8 mouse cellular contexts compared by ENCODE assay signal in the genomic region with DNA sequence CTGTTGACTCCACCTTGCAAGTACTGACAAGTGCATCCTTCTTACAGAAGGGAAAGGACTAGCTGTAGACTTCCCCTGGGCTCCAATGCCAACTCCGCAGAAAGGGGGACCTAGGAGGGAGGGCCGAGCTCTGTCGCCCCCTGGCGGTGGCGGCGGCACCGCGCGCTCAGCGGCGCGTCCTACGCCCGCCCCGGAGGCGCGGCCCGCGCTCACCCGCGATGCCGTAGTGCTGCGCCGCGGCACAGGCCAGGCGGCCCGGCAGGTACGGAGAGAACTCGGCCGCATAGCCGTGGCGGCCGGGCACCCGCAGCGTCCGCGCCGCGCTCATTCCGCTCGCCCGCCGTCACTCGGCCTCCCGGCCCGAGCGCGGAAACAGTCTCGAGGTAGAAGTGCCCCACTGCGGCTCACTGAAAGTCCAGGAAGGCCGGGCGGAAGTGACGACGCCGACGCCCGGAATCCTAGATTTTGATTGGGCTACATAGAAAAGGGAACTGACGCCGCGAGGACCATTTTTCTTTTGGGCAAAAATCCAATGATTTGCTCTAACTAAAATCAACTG. TPM values are rescaled to one million over a fixed set of nuclear protein-coding genes. Genes with fewer than 3 reads are reported as not detected.
DNase-seq lines count a peak whose midpoint lies in the region; ATAC-seq and TF ChIP-seq lines count a peak whose summit lies in the region.

A gene (minus strand): TSS at position 444 of the 559 bp plus-strand sequence.

- no peaks in the 10 kb centered on the region for H3K4me1 ChIP-seq in embryonic facial prominence, embryonic 14.5 days (ENCODE audit: control insufficient read depth, insufficient read depth, low read length)
- no peaks in the 10 kb centered on the region; the same call in 1 of the 2 replicates for H3K4me1 ChIP-seq in limb, embryonic 14.5 days (ENCODE audit: control insufficient read depth, insufficient read depth, low read length)

- peak within 1 kb of the TSS; percentile 41 for H3K4me2 ChIP-seq in embryonic facial prominence, embryonic 14.5 days (ENCODE audit: low read depth, low read length)
- peak within 1 kb of the TSS; percentile 41; the same call in 1 of the 2 replicates for H3K4me2 ChIP-seq in limb, embryonic 14.5 days (replicated peaks; ENCODE audit: low read depth, low read length, severe bottlenecking)

- ATAC-seq in embryonic facial prominence, embryonic 14.5 days (ENCODE audit: low read depth): peak; percentile 98
- ATAC-seq in limb, embryonic 14.5 days (ENCODE audit: low FRiP score, low read depth): peak; percentile 97

- peaks cover 4% of the 10 kb centered on the region; the same call in 1 of the 2 replicates for H3K27me3 ChIP-seq in embryonic facial prominence, embryonic 14.5 days (replicated peaks; ENCODE audit: control insufficient read depth, insufficient read depth, low read length)
- H3K27me3 ChIP-seq in limb, embryonic 14.5 days (ENCODE audit: control insufficient read depth, insufficient read depth, low read length): no peaks in the 10 kb centered on the region

- under 1% methylated on average over 34 of the region's 60 CpGs for WGBS in embryonic facial prominence, embryonic 14.5 days
- 1% methylated on average over 53 of the region's 60 CpGs for WGBS in limb, embryonic 14.5 days

- H3K4me3 ChIP-seq in embryonic facial prominence, embryonic 14.5 days (ENCODE audit: low read depth, low read length): peak within 1 kb of the TSS; percentile 51
- H3K4me3 ChIP-seq in limb, embryonic 14.5 days (replicated peaks; ENCODE audit: low read length): peak within 1 kb of the TSS; percentile 73

- DNase-seq in 3T3-L1 (ENCODE audit: low read depth, low spot score): peak; percentile 94
- peak; percentile 77 to 82 for DNase-seq in adrenal gland, postnatal 4 days (ENCODE audit: low spot score in 2 of 2)
- peak; percentile 98 for DNase-seq in embryonic facial prominence, embryonic 14.5 days (ENCODE audit: low spot score)
- peak; percentile 91 for DNase-seq in heart, adult 8-10 months (ENCODE audit: low spot score)
- peak; percentile 97 for DNase-seq in kidney, adult 9 months
- DNase-seq in limb, embryonic 14.5 days (ENCODE audit: low spot score): peak; percentile 97
- DNase-seq in monocyte, adult 2 months (ENCODE audit: low read depth in 1 of 2, low spot score in 2 of 2): peak; percentile 76 to 90
- peak; percentile 87 to 89 for DNase-seq in spleen, postnatal 36 days (ENCODE audit: low spot score in 2 of 2)

- TF ChIP-seq POLR2A in limb, embryonic 14.5 days (IDR thresholded peaks at IDR 0.05; ENCODE audit: borderline replicate concordance, extremely low read depth, insufficient read depth, insufficient read length): peak; percentile 53; the same call in 1 of the 2 replicates

- no peaks in the 10 kb centered on the region for H3K36me3 ChIP-seq in embryonic facial prominence, embryonic 14.5 days (ENCODE audit: control insufficient read depth, insufficient read depth, low read length)
- no peaks in the 10 kb centered on the region for H3K36me3 ChIP-seq in limb, embryonic 14.5 days (ENCODE audit: control insufficient read depth, insufficient read depth, low read length)

- no peaks in the 10 kb centered on the region for H3K9me3 ChIP-seq in embryonic facial prominence, embryonic 14.5 days (ENCODE audit: control insufficient read depth, low read length)
- no peaks in the 10 kb centered on the region for H3K9me3 ChIP-seq in limb, embryonic 14.5 days (ENCODE audit: control insufficient read depth, low read length)

- peak within 1 kb of the TSS; percentile 86 for H3K9ac ChIP-seq in embryonic facial prominence, embryonic 14.5 days (ENCODE audit: low read depth, low read length)
- peak within 1 kb of the TSS; percentile 92 for H3K9ac ChIP-seq in limb, embryonic 14.5 days (ENCODE audit: low read depth, low read length, severe bottlenecking)

- peak within 1 kb of the TSS; percentile 91 for H3K27ac ChIP-seq in embryonic facial prominence, embryonic 14.5 days (replicated peaks; ENCODE audit: low read depth, low read length)
- H3K27ac ChIP-seq in limb, embryonic 14.5 days (replicated peaks; ENCODE audit: low read depth, low read length): peak within 1 kb of the TSS; percentile 98

RNA-seq across cellular contexts. Expression of the gene that starts here (rescaled TPM):
- 10 to 100 TPM; 40.6 to 41.3 TPM for total RNA-seq in adrenal gland, postnatal 4 days (2021)
- polyA plus RNA-seq in embryonic facial prominence, embryonic 14.5 days (2014; fragmentation: Nextera tagmentation; extraction: Ambion mirVana): 28.6 and 29.6 TPM in 2 replicates
- 10 to 100 TPM; 32.5 to 36.9 (median 34.6) TPM for total RNA-seq in heart, adult 8-10 months (2022)
- 19.2 and 19.7 TPM in 2 replicates for polyA plus RNA-seq in limb, embryonic 14.5 days (2012; rRNA removed)
- polyA plus RNA-seq in limb, embryonic 14.5 days (2014; fragmentation: Nextera tagmentation; extraction: Ambion mirVana): 26.4 and 31.5 TPM in 2 replicates

Comparison
In these comparisons a context has a peak if more than half of its experiments do, and no peak if none do; other contexts are left out.
1. Peak in every context shown above with its lines: DNase-seq, ATAC-seq, H3K4me3 ChIP-seq and H3K27ac ChIP-seq.